Mouse (Mus musculus): Measurements from ENCODE around the gene Npc2. TPM values are rescaled to one million over a fixed set of nuclear protein-coding genes. Genes with fewer than 3 reads are reported as not detected.

Npc2 gene
- 10 to 100 TPM; 30.5 to 57.3 (median 41.3) TPM for total RNA-seq (2022)

DNA sequence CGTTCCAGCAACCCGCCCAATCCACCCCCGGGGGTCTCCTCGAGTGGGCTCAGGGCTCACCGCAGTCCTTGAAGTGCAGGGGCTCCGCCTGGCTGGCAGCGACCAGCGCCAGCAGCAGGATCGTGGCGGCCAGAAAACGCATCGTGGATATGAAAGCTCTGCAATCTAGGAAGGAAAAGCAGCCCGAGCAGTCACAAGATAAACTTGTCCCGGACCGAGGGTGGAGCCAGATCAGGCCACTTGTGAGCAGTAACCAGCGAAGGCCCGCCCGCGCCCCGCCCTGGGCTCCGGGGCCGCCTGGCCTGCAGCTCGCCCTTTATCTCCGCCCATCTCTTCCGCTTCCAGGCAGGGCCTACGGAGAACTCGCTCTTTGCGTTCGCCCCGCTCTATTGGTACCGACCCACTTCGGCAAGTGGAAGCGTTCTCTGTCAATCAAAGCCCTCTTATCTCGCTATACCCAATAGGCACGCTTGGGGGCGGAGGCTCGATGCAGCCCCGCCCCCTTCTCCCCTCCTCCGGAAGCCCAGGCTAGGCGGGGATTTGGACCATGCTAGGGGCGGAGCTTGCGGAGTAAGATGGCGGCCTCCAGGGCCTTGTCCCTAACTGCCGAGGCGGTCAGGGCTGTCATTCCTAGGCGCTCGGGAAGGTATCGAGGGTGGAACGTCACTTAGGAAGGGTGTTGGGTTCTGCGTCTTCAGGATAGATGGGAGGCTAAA, at the start of gene Npc2, which contains the start of gene Isca2:
Npc2 (minus strand) TSS at position 427 of the 716 bp plus-strand sequence.
Isca2 (plus strand) TSS at position 526 of the 716 bp plus-strand sequence.
- DNase-seq (ENCODE audit: low spot score in 2 of 2): peak; percentile 88 to 99

GRCm38 (mm10) chr12:84819236-84820168, 46.5 kb upstream of the Npc2 start:
- DNase-seq (ENCODE audit: low spot score in 2 of 2): peak in 1 of 2 experiments; percentile 22

- no peak for DNase-seq (ENCODE audit: low spot score in 2 of 2)
These were observed 45.5 kb upstream of the Npc2 start for GRCm38 (mm10) chr12:84818496-84818895.

GRCm38 (mm10) chr12:84814663-84815325, 41.8 kb upstream of the Npc2 start:
- DNase-seq (ENCODE audit: low spot score in 2 of 2): no peak

- DNase-seq (ENCODE audit: low spot score in 2 of 2): no peak
These were observed 40.8 kb upstream of the Npc2 start for GRCm38 (mm10) chr12:84813773-84814172.

- no peak for DNase-seq (ENCODE audit: low spot score in 2 of 2)
These were observed 39.1 kb upstream of the Npc2 start for GRCm38 (mm10) chr12:84812004-84812403.

DNA sequence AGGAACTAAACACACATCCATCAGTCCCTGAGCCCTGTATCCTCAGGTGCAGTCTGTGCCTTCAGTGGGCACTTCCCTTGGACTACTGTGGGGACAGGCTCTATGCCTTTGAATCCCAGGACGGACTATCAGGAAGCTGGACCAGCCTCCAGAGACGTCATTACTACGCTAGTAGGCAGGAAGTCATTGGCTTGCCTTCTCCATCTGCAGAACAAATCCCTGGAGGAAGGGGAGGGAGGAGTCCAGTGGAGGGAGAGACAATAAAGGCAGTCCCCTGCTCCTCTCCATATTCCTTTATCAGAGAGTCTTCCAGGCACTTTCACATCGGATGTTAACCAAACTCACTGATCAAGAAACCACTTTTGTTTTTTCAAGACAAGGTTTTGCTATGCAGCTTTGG, 38.6 kb upstream of the Npc2 start:
- DNase-seq (ENCODE audit: low spot score in 2 of 2): no peak

- DNase-seq (ENCODE audit: low spot score in 2 of 2): no peak
These were observed 37.9 kb upstream of the Npc2 start for GRCm38 (mm10) chr12:84810810-84811209.

GRCm38 (mm10) chr12:84809033-84809432, 36.1 kb upstream of the Npc2 start:
- DNase-seq (ENCODE audit: low spot score in 2 of 2): no peak

DNA sequence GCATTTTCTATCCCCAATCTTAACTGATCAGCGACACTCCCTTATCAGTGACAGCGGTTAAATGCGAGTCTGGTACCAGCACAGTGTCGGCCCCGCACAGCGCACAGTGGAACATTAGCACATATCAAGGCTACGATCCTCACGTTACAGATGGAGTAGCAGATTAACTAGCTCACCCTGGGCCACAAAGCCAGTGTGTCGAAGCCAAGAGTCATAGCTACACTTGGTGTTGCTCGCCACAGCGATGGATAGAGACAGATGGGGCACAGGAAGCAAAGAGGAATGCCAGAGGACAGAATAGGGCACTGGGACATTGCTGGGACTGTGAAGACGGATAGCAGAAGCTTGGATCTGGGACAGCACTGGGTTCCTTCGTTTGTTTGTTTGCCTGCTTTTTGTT, 34.4 kb upstream of the Npc2 start:
- DNase-seq (ENCODE audit: low spot score in 2 of 2): no peak

- no peak for DNase-seq (ENCODE audit: low spot score in 2 of 2)
These were observed 33.8 kb upstream of the Npc2 start for GRCm38 (mm10) chr12:84806726-84807125.

- no peak for DNase-seq (ENCODE audit: low spot score in 2 of 2)
These were observed 33.1 kb upstream of the Npc2 start for GRCm38 (mm10) chr12:84806010-84806409.

DNA sequence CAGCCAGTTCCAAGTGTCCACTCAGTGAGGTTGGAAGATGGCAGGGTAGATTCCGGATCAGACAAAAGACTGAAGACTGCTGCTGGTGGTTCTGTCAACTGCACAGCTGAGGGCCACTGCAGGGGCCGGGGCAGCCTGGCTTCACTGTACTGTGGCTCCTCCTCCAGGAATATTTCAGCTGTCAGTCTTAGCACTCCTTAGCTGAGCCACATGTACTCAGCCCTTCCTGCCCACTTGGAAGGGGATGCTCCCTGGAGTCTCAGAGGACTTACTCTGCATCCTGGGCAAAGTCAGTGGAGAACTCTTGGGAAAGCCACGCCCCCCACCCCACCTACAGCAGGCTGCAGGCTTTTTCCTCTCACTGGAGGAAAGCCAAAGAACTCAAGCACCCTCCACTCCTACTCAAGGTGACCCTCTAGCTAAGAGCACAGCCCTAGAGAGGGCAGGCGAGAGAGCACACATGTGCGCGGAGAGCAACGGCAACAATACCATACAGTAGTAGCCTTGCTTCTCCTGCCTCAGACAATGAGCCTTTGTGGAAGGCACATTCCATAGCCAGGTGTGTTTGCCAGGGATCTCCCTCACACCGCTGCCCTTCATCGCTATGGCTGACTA, 32.4 kb upstream of the Npc2 start:
- no peak for DNase-seq (ENCODE audit: low spot score in 2 of 2)

DNA sequence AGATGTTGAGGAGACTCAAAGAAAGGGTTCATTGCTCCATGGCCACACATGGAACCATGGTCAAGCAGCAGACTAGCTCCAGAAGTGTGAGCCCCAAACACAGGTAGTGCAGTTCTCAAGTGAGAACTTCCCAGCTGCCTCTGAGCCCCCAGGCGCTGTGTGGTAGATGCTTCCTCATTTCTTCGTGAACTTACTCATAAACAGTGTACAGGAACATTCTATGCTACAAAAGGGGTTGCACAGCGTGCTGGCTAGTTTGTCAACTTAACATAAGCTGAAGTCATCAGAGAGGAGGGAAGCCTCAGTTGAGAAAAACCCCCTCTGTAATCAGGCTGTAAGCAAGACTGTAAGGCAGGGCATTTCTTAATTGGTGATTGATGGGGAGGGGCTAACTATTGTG, 29.7 kb upstream of the Npc2 start:
- DNase-seq (ENCODE audit: low spot score in 2 of 2): no peak

- no peak for DNase-seq (ENCODE audit: low spot score in 2 of 2)
These were observed 28.7 kb upstream of the Npc2 start for GRCm38 (mm10) chr12:84801532-84802110.

- DNase-seq (ENCODE audit: low spot score in 2 of 2): no peak
These were observed 27.5 kb upstream of the Npc2 start for GRCm38 (mm10) chr12:84800419-84800818.

DNA sequence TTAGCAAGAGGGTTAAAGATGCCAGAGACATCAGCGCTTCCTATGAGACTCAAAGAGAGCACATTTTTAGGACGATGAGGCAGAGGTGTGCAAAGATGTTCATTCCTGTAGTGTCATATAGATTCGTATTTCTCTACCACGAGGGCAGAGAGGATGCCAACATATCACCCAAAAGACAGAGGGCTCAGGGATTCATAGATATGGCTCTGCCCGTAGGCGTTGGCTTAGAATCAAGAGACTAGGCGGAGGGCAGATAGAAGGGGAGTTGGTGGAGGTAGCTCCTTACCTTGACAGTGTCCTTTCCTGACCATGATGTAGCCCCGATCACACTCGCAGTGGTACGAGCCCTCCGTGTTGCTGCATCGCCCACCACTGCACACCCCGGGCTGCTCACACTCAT, 26.1 kb upstream of the Npc2 start:
- no peak for DNase-seq (ENCODE audit: low spot score in 2 of 2)

GRCm38 (mm10) chr12:84794647-84795046, 21.7 kb upstream of the Npc2 start:
- DNase-seq (ENCODE audit: low spot score in 2 of 2): no peak

DNA sequence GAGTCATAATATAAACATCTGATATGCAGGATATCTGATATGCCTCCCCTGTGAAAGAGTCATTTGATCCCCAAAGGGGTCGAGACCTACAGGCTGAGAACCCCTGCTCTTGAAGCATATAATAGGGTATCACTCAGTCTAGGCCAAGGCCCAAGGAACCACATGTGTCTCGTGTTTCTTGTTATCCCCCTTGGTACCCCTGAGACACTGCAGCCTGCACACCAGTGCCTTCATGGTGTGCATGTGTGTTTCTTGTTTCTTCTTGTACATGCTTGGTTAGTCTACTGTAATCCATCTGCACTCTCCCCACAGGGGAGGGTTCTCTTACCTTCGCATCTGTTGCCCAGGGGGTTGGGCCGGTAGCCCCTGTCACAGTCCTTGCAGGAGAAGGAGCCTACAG, 19.7 kb upstream of the Npc2 start:
- no peak for DNase-seq (ENCODE audit: low spot score in 2 of 2)

GRCm38 (mm10) chr12:84790853-84791252, 17.9 kb upstream of the Npc2 start:
- no peak for DNase-seq (ENCODE audit: low spot score in 2 of 2)

DNA sequence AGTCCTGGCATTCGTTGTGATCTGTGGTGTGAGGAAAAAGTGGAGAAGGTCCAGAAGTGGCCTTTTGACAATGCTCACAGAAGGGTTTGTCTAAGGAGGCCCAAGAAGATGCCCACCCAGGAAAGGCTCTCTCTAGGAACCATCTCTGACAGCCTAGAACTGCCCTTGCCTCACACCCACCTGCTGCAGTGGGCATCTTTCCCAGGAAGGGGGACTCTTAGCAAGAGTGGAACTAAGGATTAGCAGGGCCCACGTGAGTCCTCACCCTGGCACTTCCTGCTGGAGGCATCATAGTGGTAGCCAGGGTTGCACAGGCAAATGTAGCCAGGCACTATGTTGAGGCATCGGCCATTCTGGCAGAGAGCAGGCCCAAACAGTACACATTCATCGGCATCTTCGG, 13.1 kb upstream of the Npc2 start:
- DNase-seq (ENCODE audit: low spot score in 2 of 2): no peak
